Mouse (Mus musculus): Measurements from ENCODE around the gene Prm2. TPM values are rescaled to one million over a fixed set of nuclear protein-coding genes. Genes with fewer than 3 reads are reported as not detected.
A peak's percentile ranks its signal among the peaks of the same experiment; 100 is the strongest.

The Prm2 gene
- total and polyA plus RNA-seq, 2 experiments from 2014 or later = not detected

DNA sequence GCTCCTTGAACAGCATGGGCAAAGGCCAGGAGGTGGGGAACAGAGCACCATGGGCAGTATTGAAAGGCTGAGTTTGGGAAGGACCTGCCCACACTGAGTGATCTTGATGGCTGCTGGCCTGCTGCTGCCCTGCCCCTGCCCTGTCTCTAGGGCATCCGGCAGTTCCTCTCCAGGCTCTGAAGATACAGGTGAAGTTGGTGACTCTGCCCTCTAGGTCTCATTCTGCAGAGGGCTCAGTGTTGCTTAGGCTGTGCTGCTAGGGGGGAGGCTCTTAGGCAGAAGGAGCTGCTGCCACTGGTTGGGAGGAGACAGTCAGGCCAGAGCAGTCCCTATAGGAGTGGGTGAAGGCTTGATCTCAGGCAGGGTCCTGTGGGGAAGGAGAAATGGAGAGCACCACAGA, 42.0 kb upstream of the Prm2 start:
- Histone ChIP-seq H3K27ac (ENCODE audit: low read depth, low read length) (no peak overlapping the region), H3K4me2 (ENCODE audit: low read depth) (no peak overlapping the region), H3K4me3 (ENCODE audit: low read depth, low read length) (no peak overlapping the region), H3K36me3 (ENCODE audit: insufficient read depth) (no peaks in the 10 kb centered on the region), H3K9ac (no peak overlapping the region), H3K27me3 (ENCODE audit: insufficient read depth, low read length) (no peaks in the 10 kb centered on the region), H3K9me3 (ENCODE audit: low read length) (no peaks in the 10 kb centered on the region), H3K4me1 (ENCODE audit: insufficient read depth) (no peaks in the 10 kb centered on the region; the same call in 1 of the 2 replicates)
- no peak for TF ChIP-seq CTCF (IDR thresholded peaks at IDR 0.05; ENCODE audit: low read depth)
- ATAC-seq (no peak), DNase-seq (no peak)
- WGBS = 85% methylated on average over 1 of the region's 1 CpGs

GRCm38 (mm10) chr16:10837250-10837649, 41.3 kb upstream of the Prm2 start:
- 93% methylated on average over 3 of the region's 3 CpGs for WGBS

GRCm38 (mm10) chr16:10836388-10836787, 40.5 kb upstream of the Prm2 start:
- Histone ChIP-seq H3K27ac (ENCODE audit: low read depth, low read length) (no peak overlapping the region), H3K4me2 (ENCODE audit: low read depth) (no peak overlapping the region), H3K36me3 (ENCODE audit: insufficient read depth) (no peaks in the 10 kb centered on the region), H3K27me3 (ENCODE audit: insufficient read depth, low read length) (no peaks in the 10 kb centered on the region), H3K9ac (no peak overlapping the region), H3K4me1 (ENCODE audit: insufficient read depth) (no peaks in the 10 kb centered on the region; the same call in 1 of the 2 replicates), H3K4me3 (ENCODE audit: low read depth, low read length) (no peak overlapping the region), H3K9me3 (ENCODE audit: low read length) (no peaks in the 10 kb centered on the region)
- DNase-seq (no peak), ATAC-seq (no peak)
- TF ChIP-seq CTCF (IDR thresholded peaks at IDR 0.05; ENCODE audit: low read depth) = no peak
- 94% methylated on average over 3 of the region's 3 CpGs for WGBS

More at GRCm38 (mm10) chr16:10837250-10837649, 41.3 kb upstream of the Prm2 start:
- DNase-seq = no peak
- Histone ChIP-seq H3K4me1 (ENCODE audit: insufficient read depth) (no peaks in the 10 kb centered on the region; the same call in 1 of the 2 replicates), H3K9ac (no peak overlapping the region), H3K4me3 (ENCODE audit: low read depth, low read length) (no peak overlapping the region), H3K36me3 (ENCODE audit: insufficient read depth) (no peaks in the 10 kb centered on the region), H3K9me3 (ENCODE audit: low read length) (no peaks in the 10 kb centered on the region), H3K27ac (ENCODE audit: low read depth, low read length) (no peak overlapping the region), H3K4me2 (ENCODE audit: low read depth) (no peak overlapping the region), H3K27me3 (ENCODE audit: insufficient read depth, low read length) (no peaks in the 10 kb centered on the region)
- no peak for ATAC-seq
- TF ChIP-seq CTCF (IDR thresholded peaks at IDR 0.05; ENCODE audit: low read depth) = no peak

DNA sequence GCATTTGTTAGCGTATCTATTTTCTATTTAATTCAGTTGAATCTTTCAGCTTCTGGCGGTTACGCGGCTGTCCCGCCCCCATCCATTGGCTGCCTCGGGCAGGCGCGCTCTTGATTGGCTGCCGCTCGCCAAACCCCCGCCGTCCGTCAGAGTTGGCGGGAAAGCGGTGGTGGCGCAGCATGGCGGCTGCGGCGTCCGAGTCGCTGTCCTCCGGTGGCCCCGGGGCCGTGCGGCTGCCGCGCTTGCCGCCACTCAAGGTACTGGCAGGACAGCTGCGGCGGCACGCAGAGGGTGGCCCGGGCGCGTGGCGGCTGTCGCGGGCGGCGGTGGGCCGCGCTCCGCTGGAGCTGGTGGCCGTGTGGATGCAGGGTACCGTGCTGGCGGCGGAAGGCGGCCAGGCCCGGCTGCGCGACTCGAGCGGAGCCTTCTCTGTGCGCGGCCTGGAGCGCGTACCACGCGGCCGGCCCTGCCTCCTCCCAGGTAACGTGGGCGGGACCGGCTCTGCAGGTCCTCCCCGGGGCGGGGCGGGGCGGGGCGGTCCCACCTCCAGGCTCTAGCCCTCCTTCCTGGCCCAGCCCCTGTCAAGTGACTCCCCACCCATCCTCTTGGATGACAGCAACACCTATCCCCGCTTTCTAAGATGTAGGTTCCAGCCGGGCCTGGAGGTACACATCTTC, 39.1 kb upstream of the Prm2 start, which contains the start of gene Rmi2:
Gene Rmi2, plus strand, starts transcription at position 149 of the 677 bp plus-strand sequence.
- DNase-seq (peak; percentile 92), ATAC-seq (peak; percentile 98)
- H3K9me3 ChIP-seq (ENCODE audit: low read length) = no peaks in the 10 kb centered on the region
- peak within 1 kb of the TSS; percentile 72 for H3K4me3 ChIP-seq (ENCODE audit: low read depth, low read length)
- H3K4me1 ChIP-seq (ENCODE audit: insufficient read depth) = no peaks in the 10 kb centered on the region; the same call in 1 of the 2 replicates
- TF ChIP-seq CTCF (IDR thresholded peaks at IDR 0.05; ENCODE audit: low read depth) = no peak
- H3K27me3 ChIP-seq (ENCODE audit: insufficient read depth, low read length) = no peaks in the 10 kb centered on the region
- H3K4me2 ChIP-seq (ENCODE audit: low read depth) = peak within 1 kb of the TSS; percentile 98
- under 1% methylated on average over 53 of the region's 69 CpGs for WGBS
- no peak within 1 kb of the TSS for H3K27ac ChIP-seq (ENCODE audit: low read depth, low read length)
- H3K9ac ChIP-seq = peak within 1 kb of the TSS; percentile 48
- H3K36me3 ChIP-seq (ENCODE audit: insufficient read depth) = no peaks in the 10 kb centered on the region

- 5% methylated on average over 12 of the region's 12 CpGs for WGBS
- H3K4me2 ChIP-seq (ENCODE audit: low read depth) = peak overlapping the region; percentile 98
- H3K9ac ChIP-seq = no peak overlapping the region
- ATAC-seq = peak; percentile 8; the same call in 1 of the 2 replicates
- no peaks in the 10 kb centered on the region for H3K9me3 ChIP-seq (ENCODE audit: low read length)
- no peak for TF ChIP-seq CTCF (IDR thresholded peaks at IDR 0.05; ENCODE audit: low read depth)
- H3K36me3 ChIP-seq (ENCODE audit: insufficient read depth) = no peaks in the 10 kb centered on the region
- no peaks in the 10 kb centered on the region for H3K27me3 ChIP-seq (ENCODE audit: insufficient read depth, low read length)
- no peaks in the 10 kb centered on the region; the same call in 1 of the 2 replicates for H3K4me1 ChIP-seq (ENCODE audit: insufficient read depth)
- no peak for DNase-seq
- H3K4me3 ChIP-seq (ENCODE audit: low read depth, low read length) = peak overlapping the region; percentile 72
- no peak overlapping the region for H3K27ac ChIP-seq (ENCODE audit: low read depth, low read length)
Observed at GRCm38 (mm10) chr16:10834542-10834910, 38.6 kb upstream of the Prm2 start.

DNA sequence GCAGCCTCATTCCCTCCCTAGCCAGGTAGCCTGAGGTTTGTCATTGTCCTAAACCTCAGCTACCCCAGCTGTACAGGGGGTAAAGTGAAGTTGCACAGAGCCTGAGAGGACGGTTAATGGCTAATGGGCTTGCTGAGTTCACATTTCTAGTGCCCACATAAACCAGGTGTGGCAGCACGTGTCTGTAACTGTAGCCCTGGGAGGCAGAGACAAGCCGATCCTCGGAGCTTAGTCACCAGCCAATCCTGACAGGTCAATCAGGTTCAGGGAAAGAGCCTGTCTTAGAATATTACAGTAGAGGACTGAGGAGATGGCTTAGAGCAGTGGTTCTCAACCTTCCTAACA, 32.5 kb upstream of the Prm2 start:
- no peaks in the 10 kb centered on the region for H3K9me3 ChIP-seq (ENCODE audit: low read length)
- no peak overlapping the region for H3K4me3 ChIP-seq (ENCODE audit: low read depth, low read length)
- H3K36me3 ChIP-seq (ENCODE audit: insufficient read depth) = no peaks in the 10 kb centered on the region
- no peak for ATAC-seq
- WGBS = 84% methylated on average over 4 of the region's 4 CpGs
- no peaks in the 10 kb centered on the region for H3K27me3 ChIP-seq (ENCODE audit: insufficient read depth, low read length)
- H3K9ac ChIP-seq = no peak overlapping the region
- H3K4me2 ChIP-seq (ENCODE audit: low read depth) = no peak overlapping the region
- no peaks in the 10 kb centered on the region for H3K4me1 ChIP-seq (ENCODE audit: insufficient read depth)
- TF ChIP-seq CTCF (IDR thresholded peaks at IDR 0.05; ENCODE audit: low read depth) = no peak
- no peak overlapping the region for H3K27ac ChIP-seq (ENCODE audit: low read depth, low read length)
- DNase-seq = no peak

DNA sequence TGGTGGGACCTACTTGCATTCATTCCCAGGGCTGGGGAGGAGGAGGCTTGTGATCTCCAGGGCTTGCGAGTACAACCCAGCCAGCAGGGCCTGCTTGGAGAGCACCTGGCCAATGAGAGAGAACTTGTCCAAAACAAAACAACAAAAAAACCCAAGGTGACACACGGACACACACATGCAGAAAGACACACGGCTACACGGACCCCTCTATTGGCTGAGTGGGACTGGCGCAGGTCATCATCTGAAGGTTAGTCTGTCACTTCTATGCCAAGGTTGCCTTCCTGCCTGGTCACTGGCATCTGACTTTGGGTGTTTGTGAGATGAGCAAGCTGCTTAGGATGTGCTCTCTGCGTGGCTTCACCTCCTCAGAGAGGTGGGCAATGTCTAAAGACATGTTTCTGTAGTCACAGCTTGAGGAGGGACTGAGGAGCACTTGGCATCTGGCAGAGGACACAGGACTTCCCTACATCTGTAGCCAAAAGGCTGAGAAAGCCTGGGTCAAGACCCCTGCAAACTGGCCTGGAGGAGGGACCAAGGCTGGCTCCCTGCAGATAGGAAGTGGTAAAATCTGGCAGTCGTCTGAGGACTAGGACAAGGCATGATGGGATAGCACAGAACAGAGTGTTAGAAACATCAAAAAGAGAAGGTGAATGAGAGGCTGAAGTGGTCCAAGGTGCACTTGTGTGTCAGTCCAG, 32.0 kb upstream of the Prm2 start:
- Histone ChIP-seq H3K27me3 (ENCODE audit: insufficient read depth, low read length) (no peaks in the 10 kb centered on the region), H3K36me3 (ENCODE audit: insufficient read depth) (no peaks in the 10 kb centered on the region), H3K27ac (ENCODE audit: low read depth, low read length) (no peak overlapping the region), H3K4me1 (ENCODE audit: insufficient read depth) (no peaks in the 10 kb centered on the region), H3K9ac (no peak overlapping the region), H3K4me2 (ENCODE audit: low read depth) (no peak overlapping the region), H3K4me3 (ENCODE audit: low read depth, low read length) (no peak overlapping the region), H3K9me3 (ENCODE audit: low read length) (no peaks in the 10 kb centered on the region)
- no peak for ATAC-seq
- DNase-seq = no peak
- TF ChIP-seq CTCF (IDR thresholded peaks at IDR 0.05; ENCODE audit: low read depth) = no peak
- WGBS = 90% methylated on average over 7 of the region's 7 CpGs

Measured in forebrain, postnatal 0 days (tissue).